Mouse (Mus musculus) lung, postnatal 0 days (tissue): ENCODE data around the gene Hmgb1. TPM values are rescaled to one million over a fixed set of nuclear protein-coding genes. Genes with fewer than 3 reads are reported as not detected.
A peak's percentile ranks its signal among the peaks of the same experiment; 100 is the strongest.

Experiments
- ATAC-seq: fragments of 200-750 bp; cut with Nextera tagmentation; 2 replicates; pipeline ENCODE4 v1.8.0; 2017; ENCODE audit warnings: moderate library complexity
- DNase-seq: peaks from one replicate; pipeline ENCODE4 v3.0.0-alpha.2; 2016; ENCODE audit warnings: low spot score
- H3K27ac ChIP-seq: fragments of 300-500 bp; sonication (generic); 2 replicates; pipeline ENCODE4 v1.5.1; 2014; ENCODE audit warnings: antibody characterized with exemption, mild to moderate bottlenecking, low read length, mixed read lengths
- H3K27me3 ChIP-seq: fragments of 300-500 bp; sonication (generic); replicated peaks from 2 replicates; pipeline ENCODE4 v1.6.1; 2014; ENCODE audit warnings: low read length, mixed read lengths; ENCODE audit not compliant: insufficient read depth
- H3K36me3 ChIP-seq: fragments of 300-500 bp; sonication (generic); 2 replicates; pipeline ENCODE4 v1.6.1; 2014; ENCODE audit warnings: low read length, mixed read lengths; ENCODE audit not compliant: insufficient read depth
- H3K4me1 ChIP-seq: fragments of 300-500 bp; sonication (generic); 2 replicates; pipeline ENCODE4 v1.6.1; 2014; ENCODE audit warnings: antibody characterized with exemption, low read depth, low read length, mixed read lengths; ENCODE audit not compliant: insufficient read depth
- H3K4me2 ChIP-seq: fragments of 300-500 bp; sonication (generic); replicated peaks from 2 replicates; pipeline ENCODE4 v1.6.1; 2014; ENCODE audit warnings: low read depth, mild to moderate bottlenecking, low read length, moderate library complexity, mixed read lengths
- H3K4me3 ChIP-seq: fragments of 300-500 bp; sonication (generic); 2 replicates; pipeline ENCODE4 v1.5.1; 2014; ENCODE audit warnings: low read depth, low read length
- H3K9ac ChIP-seq: fragments of 300-500 bp; sonication (generic); replicated peaks from 2 replicates; pipeline ENCODE4 v1.6.1; 2014; ENCODE audit warnings: low read depth, mild to moderate bottlenecking
- H3K9me3 ChIP-seq: fragments of 300-500 bp; sonication (generic); 2 replicates; pipeline ENCODE4 v1.6.1; 2016; ENCODE audit warnings: low read length, mixed read lengths
- CTCF ChIP-seq: IDR thresholded peaks from 2 replicates; pipeline ENCODE4 v1.5.1; 2016; ENCODE audit warnings: antibody characterized with exemption, mild to moderate bottlenecking
- EP300 ChIP-seq: IDR thresholded peaks from 2 replicates; pipeline ENCODE4 v1.6.1; 2016; ENCODE audit warnings: antibody characterized with exemption, mild to moderate bottlenecking, control low read depth
- WGBS: fragments of 180-500 bp; shearing (Covaris S2); extraction: QIAGEN DNeasy Blood & Tissue Kit; methylation state at CpG from one replicate; pipeline ENCODE4 v1.1.7; 2014; 5-methylcytosine and 5-hydroxymethylcytosine counted together
- polyA plus RNA-seq: library from polyadenylated mRNA; unstranded; fragments of >200 nt; fragmentation: Nextera tagmentation; extraction: Ambion mirVana; gene quantifications from 2 replicates; pipeline ENCODE4 v1.2.1, GENCODE M21; 2015

Gene Hmgb1
- polyA plus RNA-seq, 1 experiment from 2014 or later, result 616 TPM

DNA sequence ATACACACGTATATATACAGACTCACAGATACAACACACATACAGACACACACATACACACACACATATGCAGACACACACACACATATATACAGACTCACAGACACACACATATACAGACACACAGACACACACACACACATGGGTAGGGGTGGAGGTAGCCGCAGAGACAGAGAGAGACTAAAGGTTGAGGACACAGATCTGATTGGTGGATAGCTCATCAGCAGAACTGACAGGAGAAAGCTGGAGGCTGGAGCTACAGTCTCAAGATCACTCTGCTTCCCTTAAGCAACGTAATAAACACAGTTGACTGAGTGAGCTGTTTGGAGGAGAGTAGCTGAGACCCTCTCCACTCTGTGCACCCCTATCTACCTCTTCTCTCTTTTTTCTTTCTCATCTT, 75.1 kb downstream of the Hmgb1 start:
- ATAC-seq (no peak), DNase-seq (no peak)
- Histone ChIP-seq H3K36me3 (no peaks in the 10 kb centered on the region), H3K27ac (no peak overlapping the region), H3K4me3 (no peak overlapping the region), H3K9me3 (no peaks in the 10 kb centered on the region), H3K4me2 (no peak overlapping the region), H3K27me3 (no peaks in the 10 kb centered on the region), H3K9ac (no peak overlapping the region), H3K4me1 (no peaks in the 10 kb centered on the region)
- WGBS, result 78% methylated on average over 3 of the region's 3 CpGs
- TF ChIP-seq EP300 (no peak), CTCF (no peak)

DNA sequence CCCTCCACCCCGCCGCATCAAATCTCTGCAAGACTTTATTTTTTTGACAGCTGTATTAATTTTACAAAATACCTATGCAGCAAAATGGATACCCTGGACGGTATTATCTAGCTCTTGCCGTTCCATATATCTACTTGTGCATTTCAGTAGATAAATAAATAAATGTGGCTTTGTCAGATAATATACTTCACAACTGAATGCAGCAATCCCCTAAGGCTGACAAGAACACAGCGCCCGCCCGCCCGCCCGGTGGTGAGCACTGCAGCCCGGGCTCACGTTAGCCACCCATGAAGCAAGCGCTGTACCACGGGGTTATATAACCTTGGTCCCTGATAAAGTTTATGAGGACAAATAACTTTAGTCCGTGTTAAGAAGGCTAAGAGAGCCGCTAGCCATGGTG, 76.1 kb downstream of the Hmgb1 start:
- 75% methylated on average over 15 of the region's 15 CpGs for WGBS
- no peak for ATAC-seq
- H3K27me3 ChIP-seq, result no peaks in the 10 kb centered on the region

DNA sequence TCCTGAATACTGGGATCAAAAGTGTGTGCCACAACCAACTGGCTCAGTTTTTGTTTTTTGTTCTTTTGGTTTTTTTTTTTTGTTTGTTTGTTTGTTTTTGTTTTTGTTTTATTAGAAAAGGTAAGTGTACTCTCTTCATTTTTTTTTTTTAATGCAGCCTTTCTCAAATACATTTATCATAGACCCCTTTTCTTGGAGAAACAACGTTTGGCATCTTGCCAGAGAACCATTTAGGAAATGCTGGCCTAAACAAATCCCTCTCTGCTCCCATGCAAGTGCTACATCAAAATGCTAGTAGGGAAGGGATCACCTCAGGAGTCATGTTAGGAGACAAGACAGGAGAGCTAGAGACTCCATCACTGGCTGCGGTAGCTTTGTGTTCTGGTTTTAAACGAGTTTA, 76.7 kb downstream of the Hmgb1 start:
- no peaks in the 10 kb centered on the region for H3K9me3 ChIP-seq
- DNase-seq (no peak), ATAC-seq (no peak)
- H3K4me3 ChIP-seq, result no peak overlapping the region
- no peak overlapping the region for H3K9ac ChIP-seq
- H3K4me2 ChIP-seq, result no peak overlapping the region
- no peak for TF ChIP-seq CTCF
- TF ChIP-seq EP300, result no peak
- WGBS, result 33% methylated on average over 3 of the region's 3 CpGs
- H3K4me1 ChIP-seq, result no peaks in the 10 kb centered on the region
- H3K27me3 ChIP-seq, result no peaks in the 10 kb centered on the region
- no peaks in the 10 kb centered on the region for H3K36me3 ChIP-seq
- no peak overlapping the region for H3K27ac ChIP-seq

More for the DNA sequence above, 76.1 kb downstream of the Hmgb1 start:
- Histone ChIP-seq H3K36me3 (no peaks in the 10 kb centered on the region), H3K4me2 (no peak overlapping the region), H3K4me3 (no peak overlapping the region), H3K27ac (no peak overlapping the region), H3K9ac (no peak overlapping the region), H3K9me3 (no peaks in the 10 kb centered on the region), H3K4me1 (no peaks in the 10 kb centered on the region)
- TF ChIP-seq CTCF, result no peak
- DNase-seq, result no peak

DNA sequence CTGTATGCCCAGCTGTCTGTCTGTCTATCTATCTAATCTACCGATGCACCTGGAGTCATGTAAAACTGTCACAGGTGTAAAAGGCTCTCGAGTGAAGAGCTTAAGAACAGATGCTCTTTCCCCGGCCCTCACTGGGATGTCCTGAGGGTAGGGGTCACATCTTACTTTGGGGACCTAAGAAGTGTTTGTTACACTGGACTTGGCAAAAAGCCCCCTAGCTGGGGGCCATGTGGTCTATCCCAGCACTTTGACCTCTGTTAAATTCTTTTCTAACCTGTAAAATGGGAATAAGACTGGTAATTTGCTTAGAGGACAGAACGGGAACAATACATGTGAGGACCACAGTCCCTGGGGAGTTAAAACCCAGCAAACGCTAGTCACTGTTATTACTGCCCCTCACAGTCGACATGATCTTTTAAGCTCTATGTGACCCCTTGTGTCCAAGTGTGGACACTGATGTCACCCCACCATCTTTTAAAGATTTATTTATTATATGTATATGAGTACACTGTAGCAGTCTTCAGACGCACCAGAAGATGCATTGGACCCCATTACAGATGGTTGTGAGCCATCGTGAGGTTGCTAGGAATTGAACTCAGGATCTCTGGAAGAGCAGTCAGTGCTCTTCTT, 80.1 kb downstream of the Hmgb1 start:
- no peaks in the 10 kb centered on the region for H3K9me3 ChIP-seq
- no peak overlapping the region for H3K27ac ChIP-seq
- no peaks in the 10 kb centered on the region for H3K4me1 ChIP-seq
- 80% methylated on average over 8 of the region's 8 CpGs for WGBS
- no peak for ATAC-seq
- no peaks in the 10 kb centered on the region for H3K27me3 ChIP-seq
- no peak for TF ChIP-seq EP300
- TF ChIP-seq CTCF, result no peak
- DNase-seq, result no peak
- no peak overlapping the region for H3K4me3 ChIP-seq
- no peak overlapping the region for H3K4me2 ChIP-seq
- no peak overlapping the region for H3K9ac ChIP-seq
- no peaks in the 10 kb centered on the region for H3K36me3 ChIP-seq

DNA sequence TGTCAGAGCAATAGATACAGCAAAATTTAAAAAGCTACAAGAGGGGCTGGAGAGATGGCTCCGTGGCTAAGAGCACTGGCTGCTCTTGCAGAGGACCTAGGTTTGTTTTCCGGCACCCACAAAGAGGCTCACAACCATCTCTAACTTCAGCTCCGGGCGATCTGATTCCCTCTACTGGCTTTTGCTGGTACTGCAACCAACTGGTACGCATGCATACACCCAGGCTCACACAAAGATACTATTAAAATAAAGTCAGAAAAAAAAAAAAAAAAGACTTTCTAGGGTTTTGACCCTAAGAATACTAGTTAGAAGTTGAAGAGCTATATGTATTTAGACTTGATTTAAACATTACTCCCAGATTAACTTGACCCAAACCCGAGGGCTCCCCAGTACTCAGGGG, 82.4 kb downstream of the Hmgb1 start:
- Histone ChIP-seq H3K36me3 (no peaks in the 10 kb centered on the region), H3K9ac (no peak overlapping the region), H3K4me2 (no peak overlapping the region), H3K9me3 (no peaks in the 10 kb centered on the region), H3K27me3 (no peaks in the 10 kb centered on the region), H3K4me1 (no peaks in the 10 kb centered on the region), H3K27ac (no peak overlapping the region), H3K4me3 (no peak overlapping the region)
- ATAC-seq (no peak), DNase-seq (no peak)
- TF ChIP-seq EP300 (no peak), CTCF (0 out of 2 replicates have a peak, but pooled peaks have one; percentile 21)
- 78% methylated on average over 6 of the region's 6 CpGs for WGBS

DNA sequence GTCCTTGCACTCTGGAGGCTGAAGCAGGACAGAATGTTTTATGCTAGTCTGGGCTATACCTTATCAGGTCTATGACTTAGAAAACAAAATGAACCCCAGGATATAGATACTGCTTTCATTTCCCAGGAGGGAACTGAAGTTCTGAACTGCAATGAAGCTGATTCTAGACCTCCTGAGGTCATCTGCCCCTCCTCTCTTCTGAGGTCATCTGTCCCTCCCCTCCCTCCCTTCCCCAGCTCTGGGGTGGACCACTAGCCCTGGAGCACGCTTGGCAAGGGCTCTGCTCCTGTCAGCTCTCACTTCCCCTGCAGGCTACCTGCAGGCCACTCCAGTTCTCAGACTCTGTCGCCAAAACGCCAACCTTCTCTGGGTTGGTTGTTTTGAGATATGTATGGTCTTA, 84.2 kb downstream of the Hmgb1 start:
- no peak overlapping the region for H3K4me2 ChIP-seq
- H3K4me3 ChIP-seq, result no peak overlapping the region
- H3K27ac ChIP-seq, result no peak overlapping the region
- no peak for ATAC-seq
- no peak for DNase-seq
- no peak overlapping the region for H3K9ac ChIP-seq
- H3K9me3 ChIP-seq, result no peaks in the 10 kb centered on the region
- TF ChIP-seq CTCF (no peak), EP300 (no peak)
- H3K4me1 ChIP-seq, result no peaks in the 10 kb centered on the region
- WGBS, result 57% methylated on average over 3 of the region's 3 CpGs
- no peaks in the 10 kb centered on the region for H3K36me3 ChIP-seq
- no peaks in the 10 kb centered on the region for H3K27me3 ChIP-seq

DNA sequence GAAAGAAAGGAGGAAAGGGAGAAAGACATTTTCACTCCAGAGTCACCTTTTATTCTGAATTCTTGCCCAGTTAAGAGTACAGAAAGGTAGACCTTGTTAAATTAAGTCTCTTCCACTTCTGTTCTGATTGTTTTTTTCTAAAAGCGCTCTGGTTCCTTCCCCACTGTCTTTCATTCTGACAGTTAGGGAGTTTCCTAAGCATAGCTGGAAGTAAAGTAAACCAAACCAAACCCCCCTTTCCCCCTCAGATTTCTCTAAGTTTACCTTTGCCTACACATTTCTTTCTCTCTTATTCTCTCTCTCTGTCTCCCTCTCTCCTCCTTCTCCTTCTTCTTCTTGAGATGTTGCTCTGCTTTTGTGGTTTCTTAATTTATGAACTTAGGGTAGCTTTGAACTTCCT, 85.3 kb downstream of the Hmgb1 start:
- Histone ChIP-seq H3K9ac (no peak overlapping the region), H3K4me3 (no peak overlapping the region), H3K4me2 (no peak overlapping the region), H3K4me1 (no peaks in the 10 kb centered on the region), H3K36me3 (no peaks in the 10 kb centered on the region), H3K27me3 (no peaks in the 10 kb centered on the region), H3K27ac (no peak overlapping the region), H3K9me3 (no peaks in the 10 kb centered on the region)
- DNase-seq, result no peak
- no peak for TF ChIP-seq CTCF
- TF ChIP-seq EP300, result no peak
- no peak for ATAC-seq
- 81% methylated on average over 1 of the region's 1 CpGs for WGBS
